Mouse (Mus musculus): ENCODE results near the gene Hecw2.

DNA sequence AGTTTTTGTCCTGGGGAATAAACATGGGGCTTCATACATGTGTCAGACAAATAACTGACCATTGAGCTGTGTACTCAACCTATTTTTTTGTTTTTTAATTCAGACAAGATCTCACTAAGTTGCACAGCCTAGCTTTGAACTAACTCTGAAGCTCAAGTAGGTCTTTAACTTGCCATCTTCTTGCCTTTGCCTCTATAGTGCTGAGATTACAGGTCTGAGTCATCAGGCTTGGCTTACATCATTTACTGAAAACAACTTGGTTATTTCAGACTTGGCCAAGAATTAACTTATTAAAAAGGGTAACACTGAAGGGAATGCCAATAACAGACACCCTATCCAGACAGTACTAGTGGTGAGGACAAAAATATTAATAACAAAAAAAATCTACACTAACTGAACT lies 335.8 kb downstream of the Hecw2 start:
- TF ChIP-seq POLR2A (IDR thresholded peaks at IDR 0.05; ENCODE audit: low read depth, low read length), result no peak
- no peak for TF ChIP-seq CTCF (IDR thresholded peaks at IDR 0.05; ENCODE audit: borderline replicate concordance, insufficient read depth, low read length)
